Mouse (Mus musculus) heart, postnatal 25 days (tissue): ENCODE data around the gene Ppp1r15b. TPM values are rescaled to one million over a fixed set of nuclear protein-coding genes. Genes with fewer than 3 reads are reported as not detected.

Experiments used
- DNase-seq: peaks from one replicate; pipeline ENCODE4 v3.0.0; 2022; ENCODE audit warnings: low spot score
- intact Hi-C: fragments of 180-260 bp; cut with DNase I; formaldehyde crosslinking; loops from one replicate; pipeline ENCODE4 v1.15.1; 2025
- total RNA-seq, 2 experiments: library from RNA; stranded (reverse); gene quantifications; 2 replicates each; pipeline ENCODE4 v1.2.3; 2021

Ppp1r15b gene
- total RNA-seq, 2 experiments from 2014 or later = 22.1 to 27.3 TPM

- no peak for DNase-seq
- intact Hi-C loops = loop anchor here (5.0 kb wide), 2 partner anchors 39 to 84 kb away; no protein-coding TSS in a partner anchor
Measured at GRCm38 (mm10) chr1:133183141-133183925, 52.4 kb downstream of the Ppp1r15b start.

DNA sequence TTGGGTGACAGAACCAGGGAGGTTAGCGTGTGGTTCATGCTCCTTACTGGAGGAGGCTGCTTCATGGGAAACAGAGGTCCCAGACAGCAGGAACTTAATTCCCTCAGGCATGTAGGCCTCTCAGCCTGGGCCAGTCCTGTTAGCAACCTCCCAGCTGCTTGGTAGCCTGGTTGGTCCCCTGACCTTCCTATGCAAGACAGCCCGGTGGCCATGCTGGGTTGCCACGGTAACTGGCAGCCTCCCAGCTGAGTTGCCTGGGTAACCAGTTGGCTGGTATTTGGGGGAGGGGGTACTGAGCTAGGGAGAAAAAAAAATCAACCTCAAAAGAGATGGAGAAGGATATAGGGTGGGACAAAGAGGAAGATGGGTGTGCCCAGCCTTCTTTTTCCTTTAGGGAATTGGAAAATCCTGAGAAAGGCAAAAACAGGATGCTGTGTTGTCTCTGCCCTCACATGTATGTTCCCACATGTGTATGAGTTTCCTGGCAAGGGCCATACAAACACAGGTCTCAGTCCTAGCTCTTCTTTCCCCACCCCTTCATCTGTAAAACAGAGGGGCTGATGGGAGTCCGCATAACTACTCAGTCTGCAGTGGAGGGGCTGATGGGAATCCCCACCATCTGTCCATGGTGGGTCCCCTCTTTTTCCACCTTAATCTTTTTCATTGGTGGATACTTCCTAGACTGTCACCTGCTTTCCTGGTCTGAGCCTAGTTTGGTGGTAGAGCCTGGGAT lies 57.2 kb downstream of the Ppp1r15b start:
- intact Hi-C loops = no loop called here

GRCm38 (mm10) chr1:133188719-133189118 lies 57.8 kb downstream of the Ppp1r15b start:
- DNase-seq = no peak
- intact Hi-C loops = no loop called here

More for the DNA sequence above, 57.2 kb downstream of the Ppp1r15b start:
- DNase-seq = no peak

Other genes starting within 250 kb of the Ppp1r15b start
- 10 to 100 TPM; 25.0 to 29.0 TPM for gene Mdm4, start 100.6 kb upstream of the Ppp1r15b start, total RNA-seq
- gene Pik3c2b, start 85.5 kb upstream of the Ppp1r15b start, total RNA-seq = 10 to 100 TPM; 19.9 to 21.2 TPM
- 10 to 100 TPM; 66.5 to 77.1 TPM for gene Plekha6, start 33.1 kb downstream of the Ppp1r15b start, total RNA-seq
- gene Golt1a, start 178.7 kb downstream of the Ppp1r15b start, total RNA-seq = not detected
- not detected for gene Kiss1, start 190.7 kb downstream of the Ppp1r15b start, total RNA-seq
- gene Ren1, start 219.4 kb downstream of the Ppp1r15b start, total RNA-seq = under 1 TPM; 0.21 to 0.28 TPM
- gene Etnk2, start 232.4 kb downstream of the Ppp1r15b start, total RNA-seq = under 1 TPM; 0.45 to 0.57 TPM